Mouse (Mus musculus) lung, adult 2 months (tissue): ENCODE data around the gene Hspbap1. TPM values are rescaled to one million over a fixed set of nuclear protein-coding genes. Genes with fewer than 3 reads are reported as not detected.
A peak's percentile ranks its signal among the peaks of the same experiment; 100 is the strongest.

Source experiments
- DNase-seq: peaks from one replicate; pipeline ENCODE4 v3.0.0; 2022
- H3K4me1 ChIP-seq: fragments of 200-500 bp; 2 replicates; pipeline ENCODE4 v1.6.1; 2011; ENCODE audit warnings: low read length; ENCODE audit not compliant: control insufficient read depth, insufficient read depth
- H3K4me3 ChIP-seq: fragments of 200-500 bp; replicated peaks from 2 replicates; pipeline ENCODE3; 2011; ENCODE audit warnings: low read depth, mild to moderate bottlenecking, control low read depth, low read length; ENCODE audit errors: extremely low read depth
- CTCF ChIP-seq: fragments of 200-500 bp; IDR thresholded peaks from 2 replicates; pipeline ENCODE4 v1.5.1; 2011; ENCODE audit warnings: mild to moderate bottlenecking, low read length, control low read depth; ENCODE audit not compliant: insufficient read depth
- POLR2A ChIP-seq: fragments of 200-500 bp; IDR thresholded peaks from 2 replicates; pipeline ENCODE4 v1.6.1; 2011; ENCODE audit warnings: low read depth, mild to moderate bottlenecking, control low read depth, low read length, borderline replicate concordance; ENCODE audit errors: extremely low read depth
- WGBS: fragments of 180-500 bp; shearing (Covaris S2); methylation state at CpG from one replicate; pipeline ENCODE4 v1.1.7; 2018; 5-methylcytosine and 5-hydroxymethylcytosine counted together
- polyA plus RNA-seq: library from polyadenylated mRNA; depleted of rRNA; stranded (reverse); fragments of >200 nt; gene quantifications from 2 replicates; pipeline ENCODE4 v1.2.3, GENCODE M21; 2012

Hspbap1 gene
- polyA plus RNA-seq, 1 experiment = 5.8 TPM

DNA sequence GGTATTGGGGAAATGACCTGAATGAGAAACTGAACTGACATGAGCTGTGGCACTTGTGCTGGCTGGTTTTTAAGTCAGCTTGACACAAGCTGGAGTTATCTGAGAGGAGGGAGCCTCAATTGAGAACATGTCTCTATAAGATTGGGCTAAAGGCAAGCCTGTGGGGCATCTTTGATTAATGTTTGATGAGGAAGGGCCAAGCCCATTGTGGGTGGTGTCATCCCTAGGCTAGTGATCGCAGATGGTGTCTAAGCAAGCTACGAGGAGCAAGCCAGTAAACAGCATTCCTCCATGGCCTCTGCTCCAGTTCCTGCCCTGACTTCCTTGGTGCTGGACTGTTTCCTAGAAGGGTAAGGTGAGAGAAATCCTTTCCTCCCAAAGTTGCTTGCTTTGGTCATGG lies 38.7 kb downstream of the Hspbap1 start:
- H3K4me1 ChIP-seq = no peaks in the 10 kb centered on the region
- 94% methylated on average over 2 of the region's 2 CpGs for WGBS
- DNase-seq = no peak
- no peak overlapping the region for H3K4me3 ChIP-seq
- TF ChIP-seq CTCF (no peak), POLR2A (no peak)

DNA sequence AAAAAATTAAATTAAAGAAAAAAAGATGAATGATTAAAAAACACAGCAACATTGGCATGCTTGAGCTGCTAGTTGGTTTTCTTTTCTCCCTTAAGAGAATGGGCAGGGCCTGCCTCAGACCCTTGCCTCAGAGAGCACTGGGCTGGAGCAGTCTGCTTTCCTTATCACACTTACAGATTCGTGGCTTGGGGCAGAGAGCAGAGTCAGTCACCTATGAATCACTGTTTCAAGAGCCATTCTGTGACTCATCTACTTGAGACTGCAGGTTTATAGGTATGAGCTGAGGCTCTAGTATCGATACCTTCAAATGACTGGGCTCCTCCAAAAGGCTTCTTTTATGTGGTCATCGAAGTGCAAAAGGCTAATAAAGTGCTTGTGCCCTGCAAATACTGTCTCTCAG lies 42.9 kb downstream of the Hspbap1 start:
- no peaks in the 10 kb centered on the region for H3K4me1 ChIP-seq
- 55% methylated on average over 3 of the region's 3 CpGs for WGBS
- DNase-seq = no peak
- TF ChIP-seq POLR2A = no peak
- no peak for TF ChIP-seq CTCF
- no peak overlapping the region for H3K4me3 ChIP-seq

DNA sequence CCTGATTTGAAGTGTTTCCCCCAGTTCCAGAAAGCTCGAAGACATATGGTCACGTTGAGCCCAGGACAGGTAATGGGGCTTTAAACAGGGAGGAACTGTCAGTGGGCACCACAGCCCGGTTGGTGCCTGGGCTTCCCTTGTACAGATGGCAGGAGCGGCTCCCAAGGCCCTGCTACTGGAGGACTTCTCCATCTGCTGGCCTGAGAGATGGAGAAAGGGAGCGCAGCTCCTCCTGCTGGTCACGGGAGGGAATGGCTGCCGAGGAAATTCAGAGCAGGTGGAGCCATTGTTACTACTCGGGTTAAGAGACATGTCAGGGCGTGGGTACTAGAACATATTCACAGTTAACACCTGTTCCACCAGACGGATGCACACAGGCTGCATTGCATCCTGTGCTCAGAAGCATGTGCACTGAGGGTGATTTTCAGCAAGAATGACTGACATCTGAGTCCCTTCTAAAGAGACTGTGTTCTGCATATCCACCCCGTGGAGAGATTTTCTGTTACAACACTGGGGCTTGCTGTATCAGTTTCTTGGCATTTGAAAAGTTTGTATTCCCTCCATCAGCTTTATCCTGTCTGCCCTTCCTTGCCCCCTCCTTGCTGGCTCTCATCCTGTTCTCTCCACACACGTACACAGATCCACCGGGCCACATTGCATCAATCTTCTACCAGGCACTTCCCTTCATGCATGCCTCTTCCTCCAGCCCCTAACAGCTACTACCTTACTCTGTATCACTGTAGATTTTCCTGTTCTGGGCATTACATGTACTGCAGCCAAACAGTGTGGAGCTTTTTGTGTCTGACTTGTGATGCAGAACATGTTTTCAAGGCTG lies 47.3 kb downstream of the Hspbap1 start:
- TF ChIP-seq POLR2A (no peak), CTCF (peak; percentile 99)
- Histone ChIP-seq H3K4me1 (no peaks in the 10 kb centered on the region), H3K4me3 (no peak overlapping the region)
- 33% methylated on average over 13 of the region's 13 CpGs for WGBS
- peak; percentile 82 for DNase-seq

DNA sequence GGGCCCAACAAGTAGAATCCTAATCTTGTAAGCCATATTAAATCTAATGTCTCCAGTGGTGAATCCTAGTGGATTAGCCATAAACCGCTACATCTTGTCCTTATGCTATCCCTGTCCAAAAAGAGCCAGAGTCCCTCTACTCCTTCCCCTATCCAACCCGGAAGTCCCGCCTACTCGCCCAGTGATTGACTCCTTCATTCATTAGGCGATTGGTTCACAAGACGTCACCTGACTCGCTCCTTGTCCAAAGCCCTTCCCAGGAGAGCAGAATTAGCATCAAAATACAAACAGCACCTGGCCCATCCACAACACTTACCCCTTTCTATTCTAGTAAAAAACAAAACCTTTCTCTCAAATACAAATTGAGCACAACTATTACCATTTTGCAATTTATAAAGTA lies 59.8 kb downstream of the Hspbap1 start:
- no peak for TF ChIP-seq POLR2A
- no peak for TF ChIP-seq CTCF
- Histone ChIP-seq H3K4me1 (no peaks in the 10 kb centered on the region), H3K4me3 (no peak overlapping the region)
- DNase-seq = no peak
- 41% methylated on average over 7 of the region's 7 CpGs for WGBS

DNA sequence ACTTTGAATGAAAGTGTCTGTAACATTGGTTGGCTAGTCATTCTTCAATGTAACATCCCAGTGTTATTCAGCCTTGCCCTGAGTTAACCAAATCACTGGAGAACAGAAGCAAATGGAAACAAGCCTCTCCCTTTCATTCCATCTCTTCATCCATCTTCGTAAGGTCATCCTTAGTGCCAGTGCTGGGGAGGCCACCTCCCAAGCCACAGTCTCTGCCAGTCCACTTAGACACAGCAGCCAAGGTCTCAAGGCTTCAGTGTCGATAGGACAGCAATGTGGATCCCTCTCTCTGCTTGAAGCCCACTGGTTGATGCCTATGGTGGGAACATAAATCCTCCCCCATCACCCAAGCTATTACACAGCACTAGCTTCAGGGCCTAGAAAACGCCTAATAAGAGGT lies 62.8 kb downstream of the Hspbap1 start:
- 74% methylated on average over 3 of the region's 3 CpGs for WGBS

DNA sequence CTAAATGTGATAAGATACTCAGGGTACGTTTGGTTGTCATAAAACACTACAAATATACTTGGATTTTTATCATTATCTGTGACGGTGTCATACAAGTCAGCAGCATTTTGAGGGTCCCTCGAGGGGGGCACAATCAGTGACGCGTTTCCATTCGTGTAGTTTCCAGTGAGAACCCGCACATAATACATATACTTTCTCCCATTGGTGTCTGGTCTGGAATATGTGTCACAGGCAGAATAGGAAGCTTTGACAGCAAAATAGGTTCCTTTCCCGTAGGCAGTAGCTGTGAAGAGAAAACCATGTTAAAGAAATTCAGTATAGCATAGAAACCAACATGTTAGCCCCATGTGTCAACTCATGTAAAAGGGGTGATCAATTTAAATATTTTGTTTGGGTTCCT lies 64.5 kb downstream of the Hspbap1 start:
- 84% methylated on average over 8 of the region's 8 CpGs for WGBS

More for the DNA sequence above, 62.8 kb downstream of the Hspbap1 start:
- no peak for DNase-seq
- no peaks in the 10 kb centered on the region for H3K4me1 ChIP-seq
- no peak overlapping the region for H3K4me3 ChIP-seq
- no peak for TF ChIP-seq CTCF
- TF ChIP-seq POLR2A = no peak

DNA sequence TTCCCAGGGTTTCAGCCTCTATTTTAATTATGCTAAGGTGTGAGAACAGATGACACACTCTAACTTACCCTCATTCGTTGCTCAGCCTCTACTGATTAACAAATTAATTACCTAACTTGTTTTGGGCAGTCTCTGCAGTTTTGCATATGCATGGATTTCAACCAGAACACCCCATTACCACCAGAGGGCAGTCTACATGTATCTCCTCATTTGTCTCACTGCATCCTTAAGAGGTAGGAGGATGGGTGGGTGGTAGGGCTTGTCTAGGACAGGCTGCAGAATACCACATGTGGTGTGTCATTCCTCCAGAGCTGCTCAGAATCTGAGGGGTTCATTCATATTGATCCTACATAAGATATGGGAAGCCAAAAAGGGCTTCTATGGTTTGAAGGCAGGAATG lies 69.5 kb downstream of the Hspbap1 start:
- TF ChIP-seq POLR2A (no peak), CTCF (no peak)
- 22% methylated on average over 1 of the region's 1 CpGs for WGBS
- Histone ChIP-seq H3K4me1 (no peaks in the 10 kb centered on the region), H3K4me3 (no peak overlapping the region)
- no peak for DNase-seq

More for the DNA sequence above, 64.5 kb downstream of the Hspbap1 start:
- no peak for DNase-seq
- H3K4me1 ChIP-seq = no peaks in the 10 kb centered on the region
- TF ChIP-seq POLR2A = no peak
- TF ChIP-seq CTCF = no peak
- H3K4me3 ChIP-seq = no peak overlapping the region

DNA sequence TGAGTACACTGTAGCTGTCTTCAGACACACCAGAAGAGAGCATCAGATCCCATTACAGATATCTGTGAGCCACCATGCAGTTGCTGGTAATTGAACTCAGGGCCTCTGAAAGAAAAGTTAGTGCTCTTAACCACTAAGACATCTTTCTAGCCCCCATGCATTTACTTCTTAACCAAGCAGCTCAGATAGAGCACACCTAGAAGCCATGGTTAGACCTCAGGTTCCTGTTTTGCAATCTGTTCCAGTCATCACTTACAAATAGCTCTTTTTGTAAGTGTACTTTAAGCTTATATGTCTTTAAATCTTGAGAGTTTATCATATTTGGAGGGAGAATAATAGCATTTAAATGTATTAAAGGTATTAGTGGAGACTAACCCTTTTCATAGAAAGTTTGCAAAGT lies 77.0 kb downstream of the Hspbap1 start:
- H3K4me1 ChIP-seq = no peaks in the 10 kb centered on the region
- H3K4me3 ChIP-seq = no peak overlapping the region
- TF ChIP-seq POLR2A = no peak
- no peak for TF ChIP-seq CTCF
- DNase-seq = no peak

DNA sequence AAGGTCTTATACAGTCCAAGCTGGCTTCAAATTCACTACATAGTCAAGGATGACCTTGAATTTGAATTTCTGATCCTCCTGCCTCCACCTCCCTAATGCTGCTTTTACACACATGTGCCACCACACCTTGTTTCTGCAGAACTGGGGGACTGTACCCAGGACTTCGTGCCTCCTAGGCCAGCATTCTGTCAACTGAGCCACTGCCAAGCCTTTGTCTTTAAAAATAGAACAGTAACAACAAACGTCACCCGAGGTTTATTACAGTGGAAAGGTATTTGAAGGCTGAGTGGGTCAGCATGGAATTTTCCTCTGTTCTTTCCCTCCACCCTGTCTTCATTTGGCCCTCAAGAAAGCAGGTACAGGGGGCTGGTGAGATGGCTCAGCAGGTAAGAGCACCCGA lies 85.7 kb downstream of the Hspbap1 start:
- DNase-seq = no peak
- TF ChIP-seq CTCF (no peak), POLR2A (no peak)
- no peak overlapping the region for H3K4me3 ChIP-seq
- WGBS = 56% methylated on average over 4 of the region's 4 CpGs
- no peaks in the 10 kb centered on the region for H3K4me1 ChIP-seq

DNA sequence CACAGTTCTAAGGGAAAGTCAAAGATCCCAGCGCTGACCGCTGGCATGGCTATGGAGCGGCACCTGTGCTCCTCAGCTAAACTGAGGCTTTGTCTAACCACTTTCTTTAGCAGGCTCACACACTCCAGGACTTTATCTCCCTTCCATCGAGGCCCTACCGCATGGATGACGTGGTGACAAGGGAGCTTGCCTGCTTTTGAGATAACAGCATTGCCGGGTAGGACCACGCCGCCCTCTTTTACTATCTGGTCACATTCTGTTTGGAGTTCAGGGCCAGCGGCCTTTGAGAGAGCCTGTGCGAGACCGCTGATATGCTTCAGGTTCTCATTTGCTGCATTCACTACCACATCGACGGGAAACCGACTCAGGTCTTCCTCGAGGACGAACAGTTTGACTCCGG lies 86.6 kb downstream of the Hspbap1 start:
- DNase-seq = no peak
- no peak overlapping the region for H3K4me3 ChIP-seq
- H3K4me1 ChIP-seq = no peaks in the 10 kb centered on the region
- no peak for TF ChIP-seq CTCF
- TF ChIP-seq POLR2A = no peak
- WGBS = 85% methylated on average over 18 of the region's 18 CpGs

DNA sequence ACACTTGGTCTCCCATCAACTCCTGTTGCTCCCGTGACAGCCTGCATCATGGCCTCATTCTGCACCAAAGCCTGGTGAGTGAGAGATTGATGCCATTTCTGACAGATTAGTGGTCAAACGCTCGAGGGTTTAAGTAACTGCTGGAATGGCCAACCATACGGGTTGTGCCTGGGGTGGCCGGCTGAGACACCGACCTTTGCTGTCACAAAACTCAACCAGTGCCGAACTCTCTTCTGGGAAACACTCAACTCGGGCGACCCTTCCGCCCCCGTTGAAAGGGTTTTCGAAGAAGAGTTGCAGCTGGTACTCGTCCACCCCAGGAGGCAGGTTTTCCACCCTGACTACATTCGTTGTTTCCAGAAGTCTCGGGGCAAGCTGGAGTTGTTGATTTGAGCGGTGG lies 90.1 kb downstream of the Hspbap1 start:
- no peak overlapping the region for H3K4me3 ChIP-seq
- WGBS = 64% methylated on average over 16 of the region's 16 CpGs
- DNase-seq = no peak

More for the DNA sequence above, 90.1 kb downstream of the Hspbap1 start:
- no peak for TF ChIP-seq POLR2A
- TF ChIP-seq CTCF = no peak
- H3K4me1 ChIP-seq = no peaks in the 10 kb centered on the region
